Comparison of ENCODE assay signal across 8 mouse cellular contexts in the genomic region with DNA sequence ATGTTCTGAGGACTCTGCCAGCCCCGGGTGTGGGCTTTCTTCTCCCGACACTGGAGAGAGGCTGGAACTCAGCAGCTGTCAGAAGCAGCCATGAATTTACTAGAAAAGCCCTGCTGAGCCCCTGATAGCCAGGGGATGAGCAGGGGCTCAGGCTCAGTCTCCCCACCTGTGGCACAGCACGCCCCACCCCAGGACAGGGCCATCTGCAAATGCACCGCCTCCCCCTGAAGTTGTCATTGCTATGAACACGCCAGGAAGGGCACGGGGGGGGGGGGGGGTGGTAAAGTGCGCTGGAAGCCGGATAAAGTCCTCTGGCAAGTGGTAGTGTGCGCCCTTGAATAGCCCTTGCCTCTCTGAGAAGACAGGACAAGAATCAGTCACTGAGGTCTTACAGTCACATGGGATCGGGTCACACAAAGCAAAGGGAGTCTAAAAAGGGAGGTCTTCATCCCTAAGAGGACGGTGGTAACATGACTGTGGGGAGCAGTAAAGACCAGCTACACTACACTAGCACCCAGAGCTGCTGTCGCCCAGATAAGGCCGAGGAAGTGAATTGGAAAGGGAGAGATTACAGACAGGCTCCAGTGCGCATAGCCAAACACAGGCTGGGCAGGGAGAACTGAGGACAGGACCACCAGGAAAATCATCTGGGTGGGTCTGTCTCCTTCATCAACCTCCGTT.
DNase-seq lines count a peak whose midpoint lies in the region; ATAC-seq and TF ChIP-seq lines count a peak whose summit lies in the region.

No protein-coding gene starts in this region.

- H3K9me3 ChIP-seq in heart, embryonic 14.5 days (ENCODE audit: control insufficient read depth, low read length) = no peaks in the 10 kb centered on the region
- no peaks in the 10 kb centered on the region for H3K9me3 ChIP-seq in MEL (replicated peaks; ENCODE audit: insufficient read depth, low read length)
- H3K9me3 ChIP-seq in heart, embryonic 16.5 days (replicated peaks; ENCODE audit: control insufficient read depth, low read length) = no peaks in the 10 kb centered on the region; the same call in 1 of the 2 replicates
- no peaks in the 10 kb centered on the region for H3K9me3 ChIP-seq in midbrain, embryonic 12.5 days

- WGBS in heart, embryonic 14.5 days = 6% methylated on average over 15 of the region's 15 CpGs
- WGBS in heart, embryonic 16.5 days = 9% methylated on average over 15 of the region's 15 CpGs
- WGBS in midbrain, embryonic 12.5 days = 41% methylated on average over 13 of the region's 15 CpGs

- H3K9ac ChIP-seq in heart, embryonic 14.5 days (ENCODE audit: low read length) = peak overlapping the region; percentile 58
- peak overlapping the region; percentile 49 for H3K9ac ChIP-seq in MEL (ENCODE audit: control insufficient read depth, low read depth, low read length, poor library complexity, severe bottlenecking)
- H3K9ac ChIP-seq in heart, embryonic 16.5 days (ENCODE audit: low read length) = peak overlapping the region; percentile 55
- H3K9ac ChIP-seq in midbrain, embryonic 12.5 days (replicated peaks) = no peak overlapping the region

- peak overlapping the region; percentile 65 for H3K4me2 ChIP-seq in heart, embryonic 14.5 days (ENCODE audit: low read length)
- peak overlapping the region; percentile 60 for H3K4me2 ChIP-seq in heart, embryonic 16.5 days (ENCODE audit: low read depth, low read length)
- peak overlapping the region; percentile 36 for H3K4me2 ChIP-seq in midbrain, embryonic 12.5 days (replicated peaks)

- no peaks in the 10 kb centered on the region for H3K27me3 ChIP-seq in heart, embryonic 14.5 days (ENCODE audit: control insufficient read depth, insufficient read depth, low read length)
- no peaks in the 10 kb centered on the region for H3K27me3 ChIP-seq in MEL (ENCODE audit: control insufficient read depth in 1 of 2, insufficient read depth in 2 of 2, low read length in 2 of 2)
- no peaks in the 10 kb centered on the region for H3K27me3 ChIP-seq in heart, embryonic 16.5 days (ENCODE audit: control insufficient read depth, insufficient read depth, low read length)
- no peaks in the 10 kb centered on the region for H3K27me3 ChIP-seq in midbrain, embryonic 12.5 days

- no peaks in the 10 kb centered on the region for H3K36me3 ChIP-seq in heart, embryonic 14.5 days (ENCODE audit: control insufficient read depth, insufficient read depth, low read length)
- H3K36me3 ChIP-seq in MEL (ENCODE audit: control insufficient read depth in 1 of 2, insufficient read depth in 2 of 2, low read length in 2 of 2) = no peaks in the 10 kb centered on the region
- H3K36me3 ChIP-seq in heart, embryonic 16.5 days (ENCODE audit: control insufficient read depth, insufficient read depth) = no peaks in the 10 kb centered on the region
- no peaks in the 10 kb centered on the region for H3K36me3 ChIP-seq in midbrain, embryonic 12.5 days

- peak; percentile 54; the same call in 1 of the 2 replicates for ATAC-seq in heart, embryonic 14.5 days (ENCODE audit: insufficient number of reproducible peaks, insufficient read depth, low FRiP score, low read depth)
- peak; percentile 30 for ATAC-seq in heart, embryonic 16.5 days (replicated peaks; ENCODE audit: extremely low read depth, insufficient read depth, low FRiP score)
- peak; percentile 52 for ATAC-seq in midbrain, embryonic 12.5 days (ENCODE audit: low FRiP score, low read depth)

- no peak for DNase-seq in heart, adult 11 months
- DNase-seq in MEL (ENCODE audit: low read depth, low spot score) = peak; percentile 69
- DNase-seq in layer of hippocampus, adult 9-11 months = no peak
- no peak for DNase-seq in cerebellum, adult 9-11 months
- DNase-seq in cerebellum, adult 8-10 months = no peak

- TF ChIP-seq RAD21 in MEL (IDR thresholded peaks at IDR 0.05; ENCODE audit: low read depth, low read length) = no peak

- TF ChIP-seq EP300 in MEL (IDR thresholded peaks at IDR 0.05; ENCODE audit: low read depth in 1 of 2, low read length in 2 of 2) = peak; percentile 13 to 16; a peak in 1 of 4 replicates

- no peak; a peak in 1 of 6 replicates for TF ChIP-seq CTCF in MEL (IDR thresholded peaks at IDR 0.05 in 2 of 3, conservative IDR thresholded peaks at IDR 0.05 in 1 of 3; ENCODE audit: control insufficient read depth in 1 of 3, insufficient read depth in 1 of 3, low read depth in 2 of 3, low read length in 3 of 3, poor library complexity in 1 of 3, severe bottlenecking in 1 of 3)

- TF ChIP-seq POLR2A in MEL (IDR thresholded peaks at IDR 0.05; ENCODE audit: control insufficient read depth in 1 of 2, insufficient read depth in 1 of 2, low read depth in 1 of 2, low read length in 2 of 2, poor library complexity in 1 of 2) = no peak

- H3K4me3 ChIP-seq in heart, embryonic 14.5 days (ENCODE audit: control insufficient read depth in 1 of 2, insufficient read depth in 1 of 2, low read depth in 1 of 2, low read length in 2 of 2) = peak overlapping the region; percentile 23
- peak overlapping the region; percentile 31 to 41 for H3K4me3 ChIP-seq in MEL (ENCODE audit: control insufficient read depth in 1 of 2, insufficient read depth in 1 of 2, low read depth in 2 of 2, low read length in 2 of 2)
- peak overlapping the region; percentile 11 for H3K4me3 ChIP-seq in heart, embryonic 16.5 days (ENCODE audit: low read length)
- H3K4me3 ChIP-seq in midbrain, embryonic 12.5 days = no peak overlapping the region

- H3K4me1 ChIP-seq in heart, embryonic 14.5 days (ENCODE audit: control insufficient read depth in 2 of 2, insufficient read depth in 2 of 2, low read length in 2 of 2) = peaks cover 29 to 41% of the 10 kb centered on the region in 2 experiments
- H3K4me1 ChIP-seq in MEL (ENCODE audit: control insufficient read depth in 1 of 2, insufficient read depth in 2 of 2, low read length in 2 of 2) = 0 out of 4 replicates have a peak, but pooled peaks cover 0 to 2% of the 10 kb centered on the region in 2 experiments
- H3K4me1 ChIP-seq in heart, embryonic 16.5 days (ENCODE audit: control insufficient read depth, insufficient read depth, low read length) = peaks cover 29% of the 10 kb centered on the region
- H3K4me1 ChIP-seq in midbrain, embryonic 12.5 days = peaks cover 20% of the 10 kb centered on the region

- H3K79me2 ChIP-seq in MEL (ENCODE audit: control insufficient read depth, insufficient read depth, low read length, poor library complexity) = no peaks in the 10 kb centered on the region

- peak overlapping the region; percentile 75 to 88 for H3K27ac ChIP-seq in heart, embryonic 14.5 days (replicated peaks in 1 of 2; ENCODE audit: control insufficient read depth in 1 of 2, insufficient read depth in 1 of 2, low read depth in 2 of 2, low read length in 2 of 2)
- no peak overlapping the region for H3K27ac ChIP-seq in MEL (ENCODE audit: control insufficient read depth, low read depth, low read length)
- H3K27ac ChIP-seq in heart, embryonic 16.5 days (ENCODE audit: low read length) = peak overlapping the region; percentile 79
- no peak overlapping the region; the same call in 1 of the 2 replicates for H3K27ac ChIP-seq in midbrain, embryonic 12.5 days (replicated peaks)

TF ChIP-seq in MEL, 35 proteins besides CTCF, POLR2A, EP300 and RAD21:
- peak; percentile 44 for TF ChIP-seq TAL1 (IDR thresholded peaks at IDR 0.05; ENCODE audit: low read length)
- TF ChIP-seq RCOR1 (IDR thresholded peaks at IDR 0.05; ENCODE audit: low read depth, low read length) = no peak
- peak; percentile 39; the same call in 1 of the 2 replicates for TF ChIP-seq GATA1 (IDR thresholded peaks at IDR 0.05; ENCODE audit: low read depth, low read length)
- no peak for TF ChIP-seq HCFC1 (IDR thresholded peaks at IDR 0.05; ENCODE audit: low read depth, low read length)
- 0 out of 2 replicates have a peak, but pooled peaks have one; percentile 15 for TF ChIP-seq MYC (IDR thresholded peaks at IDR 0.05; ENCODE audit: low read depth, low read length)
- TF ChIP-seq ZMIZ1 (IDR thresholded peaks at IDR 0.05; ENCODE audit: low read depth, low read length) = no peak

Comparison
In these comparisons a context has a peak if more than half of its experiments do, and no peak if none do; other contexts are left out.
1. H3K27ac ChIP-seq: peak in heart, embryonic 14.5 days (2 of 2) and heart, embryonic 16.5 days (single experiment); none in MEL (single experiment) and midbrain, embryonic 12.5 days (single experiment).
2. Peak in every context shown above with its lines, with median percentiles within 50 percentile points of each other: ATAC-seq and H3K4me2 ChIP-seq.